Mouse (Mus musculus) G1E (cell line): ENCODE data around the gene Pik3r1.

ENCODE experiments used
- CTCF ChIP-seq: IDR thresholded peaks from 2 replicates; pipeline ENCODE4 v1.5.1; 2012; ENCODE audit warnings: low read depth, low read length, inconsistent platforms, mixed read lengths
- GATA1 ChIP-seq: IDR thresholded peaks from 2 replicates; pipeline ENCODE4 v1.6.1; 2012; ENCODE audit warnings: borderline replicate concordance, low read length, inconsistent platforms, mixed read lengths

GRCm38 (mm10) chr13:101692866-101693691 lies 74.9 kb downstream of the Pik3r1 start:
- TF ChIP-seq CTCF = no peak
- no peak for TF ChIP-seq GATA1
